Mouse (Mus musculus): Measurements from ENCODE around the gene Lce1d.
"Not testable (repeated sequence)": the region's sequence is repeated elsewhere in the genome, so short reads cannot be mapped to it uniquely, and the experiment has no call there.

Lce1d gene

GRCm38 (mm10) chr3:92687110-92687509 is at the start of gene Lce1d:
Lce1d (minus strand) TSS chr3:92687210.
- no peak for DNase-seq (ENCODE audit: low read depth, low spot score)

GRCm38 (mm10) chr3:92722631-92723030 is 35.6 kb upstream of the Lce1d start:
- DNase-seq (ENCODE audit: low read depth, low spot score), result no peak

- no peak for DNase-seq (ENCODE audit: low read depth, low spot score)
Observed at GRCm38 (mm10) chr3:92720250-92720649, 33.2 kb upstream of the Lce1d start, which contains the start of gene Lce1f. Lce1f (minus strand) TSS chr3:92720350.

GRCm38 (mm10) chr3:92715122-92715521 is 28.1 kb upstream of the Lce1d start:
- DNase-seq (ENCODE audit: low read depth, low spot score), result no peak

GRCm38 (mm10) chr3:92708974-92709373 is 22.0 kb upstream of the Lce1d start, which contains the start of gene Lce1e:
Lce1e (minus strand) TSS chr3:92709074.
- DNase-seq (ENCODE audit: low read depth, low spot score), result no peak

GRCm38 (mm10) chr3:92694613-92695012 is 7.6 kb upstream of the Lce1d start:
- no peak for DNase-seq (ENCODE audit: low read depth, low spot score)

- DNase-seq (ENCODE audit: low read depth, low spot score), result no peak
Observed at GRCm38 (mm10) chr3:92691688-92692087, 4.7 kb upstream of the Lce1d start.

GRCm38 (mm10) chr3:92689154-92689553 is 2.1 kb upstream of the Lce1d start:
- DNase-seq (ENCODE audit: low read depth, low spot score), result not testable (repeated sequence)

- DNase-seq (ENCODE audit: low read depth, low spot score), result no peak
Observed at GRCm38 (mm10) chr3:92678947-92679346, 8.1 kb downstream of the Lce1d start, which contains the start of gene Lce1c. Lce1c (plus strand) TSS chr3:92679247.

- DNase-seq (ENCODE audit: low read depth, low spot score), result no peak
Observed at GRCm38 (mm10) chr3:92670215-92670614, 16.8 kb downstream of the Lce1d start, which contains the start of gene Lce1a2. Lce1a2 (minus strand) TSS chr3:92670315.

GRCm38 (mm10) chr3:92656826-92657225 is 30.2 kb downstream of the Lce1d start, which contains the start of gene Lce1b:
Lce1b (minus strand) TSS chr3:92656926.
- DNase-seq (ENCODE audit: low read depth, low spot score), result no peak

GRCm38 (mm10) chr3:92648207-92648606 is 38.8 kb downstream of the Lce1d start, which contains the start of gene Lce1a1:
Lce1a1 (minus strand) TSS chr3:92648307.
- DNase-seq (ENCODE audit: low read depth, low spot score), result no peak

GRCm38 (mm10) chr3:92639854-92640253 is 47.2 kb downstream of the Lce1d start:
- no peak for DNase-seq (ENCODE audit: low read depth, low spot score)

GRCm38 (mm10) chr3:92638653-92638991 is 48.4 kb downstream of the Lce1d start:
- DNase-seq (ENCODE audit: low read depth, low spot score), result no peak

- no peak for DNase-seq (ENCODE audit: low read depth, low spot score)
Observed at GRCm38 (mm10) chr3:92637745-92638652, 49.0 kb downstream of the Lce1d start.

All from skeletal muscle tissue, adult 2 months (tissue).